Mouse (Mus musculus): Measurements from ENCODE around the gene Cacng6. TPM values are rescaled to one million over a fixed set of nuclear protein-coding genes. Genes with fewer than 3 reads are reported as not detected.

The Cacng6 gene
- 0.08 and 0.45 TPM in 2 replicates for polyA plus RNA-seq (2014; fragmentation: Nextera tagmentation; extraction: Ambion mirVana)

GRCm38 (mm10) chr7:3423895-3424294 is at the start of gene Cacng6:
Cacng6 (plus strand) TSS chr7:3424195.
- H3K36me3 ChIP-seq (ENCODE audit: control insufficient read depth, insufficient read depth, low read length): no peaks in the 10 kb centered on the region
- no peaks in the 10 kb centered on the region for H3K9me3 ChIP-seq (ENCODE audit: control insufficient read depth, low read length)
- ATAC-seq (ENCODE audit: low FRiP score) (no peak; the same call in 1 of the 2 replicates), DNase-seq (ENCODE audit: low spot score) (no peak)
- no peak within 1 kb of the TSS for H3K27ac ChIP-seq (ENCODE audit: low read depth, low read length)
- H3K9ac ChIP-seq (ENCODE audit: low read depth, low read length): 0 out of 2 replicates have a peak within 1 kb of the TSS, but pooled peaks have one; percentile 1
- H3K4me3 ChIP-seq (ENCODE audit: low read depth, low read length): peak within 1 kb of the TSS; percentile 13
- 0 out of 2 replicates have a peak, but pooled peaks cover 2% of the 10 kb centered on the region for H3K4me1 ChIP-seq (replicated peaks; ENCODE audit: control insufficient read depth, insufficient read depth, low read length)
- H3K27me3 ChIP-seq (ENCODE audit: control insufficient read depth, insufficient read depth, low read length): peaks cover 36% of the 10 kb centered on the region
- peak within 1 kb of the TSS; percentile 32 for H3K4me2 ChIP-seq (replicated peaks; ENCODE audit: low read depth, low read length)
- WGBS: 35% methylated on average over 4 of the region's 4 CpGs

GRCm38 (mm10) chr7:3376831-3377230 is 47.2 kb upstream of the Cacng6 start:
- WGBS: 52% methylated on average over 4 of the region's 4 CpGs
- no peak for ATAC-seq (ENCODE audit: low FRiP score)

GRCm38 (mm10) chr7:3382123-3382522 is 41.9 kb upstream of the Cacng6 start:
- H3K4me1 ChIP-seq (replicated peaks; ENCODE audit: control insufficient read depth, insufficient read depth, low read length): no peaks in the 10 kb centered on the region
- no peak overlapping the region for H3K9ac ChIP-seq (ENCODE audit: low read depth, low read length)
- WGBS: 84% methylated on average over 9 of the region's 9 CpGs
- no peaks in the 10 kb centered on the region for H3K27me3 ChIP-seq (ENCODE audit: control insufficient read depth, insufficient read depth, low read length)
- ATAC-seq (ENCODE audit: low FRiP score) (no peak), DNase-seq (ENCODE audit: low spot score) (no peak)
- no peak overlapping the region for H3K27ac ChIP-seq (ENCODE audit: low read depth, low read length)
- H3K4me2 ChIP-seq (replicated peaks; ENCODE audit: low read depth, low read length): no peak overlapping the region
- H3K9me3 ChIP-seq (ENCODE audit: control insufficient read depth, low read length): no peaks in the 10 kb centered on the region
- no peaks in the 10 kb centered on the region for H3K36me3 ChIP-seq (ENCODE audit: control insufficient read depth, insufficient read depth, low read length)
- H3K4me3 ChIP-seq (ENCODE audit: low read depth, low read length): no peak overlapping the region

More at GRCm38 (mm10) chr7:3376831-3377230, 47.2 kb upstream of the Cacng6 start:
- Histone ChIP-seq H3K4me3 (ENCODE audit: low read depth, low read length) (no peak overlapping the region), H3K27me3 (ENCODE audit: control insufficient read depth, insufficient read depth, low read length) (no peaks in the 10 kb centered on the region), H3K36me3 (ENCODE audit: control insufficient read depth, insufficient read depth, low read length) (no peaks in the 10 kb centered on the region), H3K27ac (ENCODE audit: low read depth, low read length) (no peak overlapping the region), H3K9ac (ENCODE audit: low read depth, low read length) (no peak overlapping the region), H3K9me3 (ENCODE audit: control insufficient read depth, low read length) (no peaks in the 10 kb centered on the region), H3K4me1 (replicated peaks; ENCODE audit: control insufficient read depth, insufficient read depth, low read length) (no peaks in the 10 kb centered on the region), H3K4me2 (replicated peaks; ENCODE audit: low read depth, low read length) (no peak overlapping the region)
- peak; percentile 53 for DNase-seq (ENCODE audit: low spot score)

GRCm38 (mm10) chr7:3384807-3385319 is 39.1 kb upstream of the Cacng6 start:
- Histone ChIP-seq H3K27me3 (ENCODE audit: control insufficient read depth, insufficient read depth, low read length) (no peaks in the 10 kb centered on the region), H3K4me3 (ENCODE audit: low read depth, low read length) (no peak overlapping the region), H3K4me1 (replicated peaks; ENCODE audit: control insufficient read depth, insufficient read depth, low read length) (no peaks in the 10 kb centered on the region), H3K27ac (ENCODE audit: low read depth, low read length) (no peak overlapping the region), H3K9ac (ENCODE audit: low read depth, low read length) (no peak overlapping the region), H3K4me2 (replicated peaks; ENCODE audit: low read depth, low read length) (no peak overlapping the region), H3K36me3 (ENCODE audit: control insufficient read depth, insufficient read depth, low read length) (no peaks in the 10 kb centered on the region), H3K9me3 (ENCODE audit: control insufficient read depth, low read length) (no peaks in the 10 kb centered on the region)
- DNase-seq (ENCODE audit: low spot score) (no peak), ATAC-seq (ENCODE audit: low FRiP score) (no peak)
- 85% methylated on average over 5 of the region's 5 CpGs for WGBS

GRCm38 (mm10) chr7:3386036-3386730 is 37.8 kb upstream of the Cacng6 start:
- no peaks in the 10 kb centered on the region for H3K36me3 ChIP-seq (ENCODE audit: control insufficient read depth, insufficient read depth, low read length)
- WGBS: 84% methylated on average over 6 of the region's 6 CpGs
- DNase-seq (ENCODE audit: low spot score): no peak
- no peaks in the 10 kb centered on the region for H3K27me3 ChIP-seq (ENCODE audit: control insufficient read depth, insufficient read depth, low read length)
- no peak overlapping the region for H3K27ac ChIP-seq (ENCODE audit: low read depth, low read length)
- H3K9me3 ChIP-seq (ENCODE audit: control insufficient read depth, low read length): no peaks in the 10 kb centered on the region
- no peak overlapping the region for H3K4me2 ChIP-seq (replicated peaks; ENCODE audit: low read depth, low read length)
- H3K4me3 ChIP-seq (ENCODE audit: low read depth, low read length): no peak overlapping the region
- no peaks in the 10 kb centered on the region for H3K4me1 ChIP-seq (replicated peaks; ENCODE audit: control insufficient read depth, insufficient read depth, low read length)
- ATAC-seq (ENCODE audit: low FRiP score): no peak
- H3K9ac ChIP-seq (ENCODE audit: low read depth, low read length): no peak overlapping the region

- Histone ChIP-seq H3K27me3 (ENCODE audit: control insufficient read depth, insufficient read depth, low read length) (no peaks in the 10 kb centered on the region), H3K4me1 (replicated peaks; ENCODE audit: control insufficient read depth, insufficient read depth, low read length) (no peaks in the 10 kb centered on the region), H3K27ac (ENCODE audit: low read depth, low read length) (no peak overlapping the region), H3K4me3 (ENCODE audit: low read depth, low read length) (no peak overlapping the region), H3K4me2 (replicated peaks; ENCODE audit: low read depth, low read length) (no peak overlapping the region), H3K9ac (ENCODE audit: low read depth, low read length) (no peak overlapping the region), H3K9me3 (ENCODE audit: control insufficient read depth, low read length) (no peaks in the 10 kb centered on the region), H3K36me3 (ENCODE audit: control insufficient read depth, insufficient read depth, low read length) (no peaks in the 10 kb centered on the region)
- WGBS: 90% methylated on average over 16 of the region's 18 CpGs
- DNase-seq (ENCODE audit: low spot score) (no peak), ATAC-seq (ENCODE audit: low FRiP score) (no peak)
Observed at GRCm38 (mm10) chr7:3387761-3388160, 36.2 kb upstream of the Cacng6 start.

- H3K9me3 ChIP-seq (ENCODE audit: control insufficient read depth, low read length): no peaks in the 10 kb centered on the region
- WGBS: 72% methylated on average over 6 of the region's 6 CpGs
- H3K4me1 ChIP-seq (replicated peaks; ENCODE audit: control insufficient read depth, insufficient read depth, low read length): no peaks in the 10 kb centered on the region
- DNase-seq (ENCODE audit: low spot score) (no peak), ATAC-seq (ENCODE audit: low FRiP score) (no peak)
- no peaks in the 10 kb centered on the region for H3K36me3 ChIP-seq (ENCODE audit: control insufficient read depth, insufficient read depth, low read length)
- no peak overlapping the region for H3K4me2 ChIP-seq (replicated peaks; ENCODE audit: low read depth, low read length)
- H3K27me3 ChIP-seq (ENCODE audit: control insufficient read depth, insufficient read depth, low read length): no peaks in the 10 kb centered on the region
- H3K27ac ChIP-seq (ENCODE audit: low read depth, low read length): no peak overlapping the region
- no peak overlapping the region for H3K4me3 ChIP-seq (ENCODE audit: low read depth, low read length)
- H3K9ac ChIP-seq (ENCODE audit: low read depth, low read length): no peak overlapping the region
Observed at GRCm38 (mm10) chr7:3388885-3389284, 35.1 kb upstream of the Cacng6 start.

GRCm38 (mm10) chr7:3389444-3390412 is 34.3 kb upstream of the Cacng6 start:
- Histone ChIP-seq H3K9me3 (ENCODE audit: control insufficient read depth, low read length) (no peaks in the 10 kb centered on the region), H3K36me3 (ENCODE audit: control insufficient read depth, insufficient read depth, low read length) (no peaks in the 10 kb centered on the region), H3K27ac (ENCODE audit: low read depth, low read length) (no peak overlapping the region), H3K4me2 (replicated peaks; ENCODE audit: low read depth, low read length) (peak overlapping the region; percentile 70), H3K4me3 (ENCODE audit: low read depth, low read length) (peak overlapping the region; percentile 31), H3K27me3 (ENCODE audit: control insufficient read depth, insufficient read depth, low read length) (no peaks in the 10 kb centered on the region), H3K9ac (ENCODE audit: low read depth, low read length) (peak overlapping the region; percentile 7; the same call in 1 of the 2 replicates), H3K4me1 (replicated peaks; ENCODE audit: control insufficient read depth, insufficient read depth, low read length) (no peaks in the 10 kb centered on the region)
- WGBS: 6% methylated on average over 13 of the region's 17 CpGs
- DNase-seq (ENCODE audit: low spot score) (peak; percentile 72), ATAC-seq (ENCODE audit: low FRiP score) (peak; percentile 61)
